Mouse (Mus musculus) heart, adult 9 months (tissue): Measurements from ENCODE around the gene Ccdc151.

Experiments
- DNase-seq, 2 experiments: peaks; one replicate each; pipeline ENCODE4 v3.0.0; 2022; ENCODE audit warnings: low spot score in 2 of 2

The Ccdc151 gene

DNA sequence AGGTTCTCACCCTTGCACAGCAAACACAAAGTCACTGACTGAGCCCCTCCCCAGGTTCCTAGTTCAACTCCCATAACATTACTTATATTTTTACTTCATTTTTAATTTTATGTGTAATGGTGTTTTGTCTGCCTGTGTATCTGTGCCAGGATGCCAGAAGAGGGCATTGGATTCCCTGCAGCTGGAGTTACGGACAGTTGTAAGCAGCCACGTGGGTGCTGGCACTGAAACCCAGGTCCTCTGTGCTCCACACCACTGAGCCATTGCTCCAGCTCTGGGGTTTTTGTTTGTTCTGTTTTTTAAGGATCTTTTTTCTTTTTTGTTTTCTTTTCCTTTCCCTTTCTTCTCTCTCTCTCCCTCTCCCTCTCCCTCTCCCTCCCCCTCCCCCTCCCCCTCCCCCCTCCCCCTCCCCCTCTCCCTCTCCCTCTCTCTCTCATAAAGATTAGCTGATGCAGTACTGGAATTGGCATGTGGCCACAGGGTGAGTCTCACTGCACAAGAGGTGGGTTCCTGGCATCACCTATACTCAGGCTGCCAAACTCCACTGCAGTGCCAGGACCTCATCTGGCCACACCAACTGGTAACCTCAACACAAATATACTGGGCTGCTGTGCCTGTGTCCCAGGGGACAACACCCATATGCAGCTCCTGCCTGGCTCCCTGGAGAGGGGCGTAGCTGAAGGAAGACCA, 6.1 kb downstream of the Ccdc151 start:
- DNase-seq, result no peak

DNA sequence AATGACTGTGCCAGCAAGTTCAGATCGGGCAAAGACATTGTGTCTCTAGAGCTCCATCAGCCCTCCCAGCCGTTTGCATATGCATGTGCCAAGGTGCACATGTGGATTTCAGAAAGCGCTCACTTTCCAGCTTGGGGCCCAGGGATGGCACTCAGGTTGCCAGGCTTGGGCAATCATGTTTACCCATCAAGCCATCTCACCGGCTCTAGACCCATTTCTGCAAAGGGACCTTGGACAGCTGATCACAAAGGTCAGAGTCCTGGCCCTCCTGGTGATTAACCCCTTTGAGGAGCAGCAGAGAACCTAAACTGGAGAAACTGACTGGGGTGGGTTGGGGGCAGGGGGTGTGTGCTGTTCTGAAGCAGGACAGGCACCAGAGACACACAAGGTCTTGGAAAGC, 10.2 kb downstream of the Ccdc151 start:
- no peak for DNase-seq

DNA sequence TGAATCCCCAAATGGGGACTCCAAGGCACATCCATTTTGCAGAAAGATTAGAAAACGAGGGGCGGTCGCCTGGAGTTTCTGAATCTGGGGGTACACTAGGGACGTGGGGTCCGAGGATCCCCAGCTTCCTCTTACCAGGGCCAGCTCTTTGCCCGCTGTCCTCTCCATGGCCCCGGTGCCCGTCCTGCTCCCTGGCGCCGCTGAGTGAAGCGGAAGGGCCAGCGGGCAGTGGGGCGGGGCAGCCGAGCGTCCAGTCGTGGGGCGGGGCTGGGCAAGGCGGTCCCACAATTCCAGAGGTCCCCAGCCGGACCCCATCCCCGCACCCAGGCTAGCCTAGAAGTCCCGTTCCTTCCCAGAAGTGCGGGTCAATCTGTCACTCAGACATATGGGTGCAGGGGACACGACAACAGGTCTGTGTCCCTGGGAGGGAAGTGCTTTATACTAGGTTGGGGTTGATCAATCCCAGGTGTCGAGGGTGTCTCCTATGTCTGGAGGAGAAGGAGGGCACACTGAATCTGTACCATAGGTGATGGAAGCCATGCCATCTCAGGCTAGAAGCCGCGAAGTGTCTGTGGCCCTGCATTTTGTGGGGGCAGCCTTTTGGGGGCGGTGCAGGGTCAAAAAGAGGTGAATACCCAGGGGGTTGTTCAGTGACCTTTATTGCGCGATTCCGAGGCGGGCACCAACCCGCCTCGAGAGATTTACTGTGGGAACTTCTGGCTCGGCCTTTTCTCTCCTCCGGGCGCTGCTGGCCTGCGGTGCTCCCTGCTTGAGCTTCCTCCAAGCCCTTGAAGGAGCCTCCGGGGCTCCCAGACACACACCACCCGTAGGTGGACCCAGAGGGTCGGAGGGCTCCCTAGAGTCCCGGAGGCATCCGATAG, 13.0 kb downstream of the Ccdc151 start, which contains the start of gene Rgl3:
TSS of gene Rgl3 (minus strand) at position 217 of the 881 bp plus-strand sequence.
- DNase-seq, result peak; percentile 51 to 57

DNA sequence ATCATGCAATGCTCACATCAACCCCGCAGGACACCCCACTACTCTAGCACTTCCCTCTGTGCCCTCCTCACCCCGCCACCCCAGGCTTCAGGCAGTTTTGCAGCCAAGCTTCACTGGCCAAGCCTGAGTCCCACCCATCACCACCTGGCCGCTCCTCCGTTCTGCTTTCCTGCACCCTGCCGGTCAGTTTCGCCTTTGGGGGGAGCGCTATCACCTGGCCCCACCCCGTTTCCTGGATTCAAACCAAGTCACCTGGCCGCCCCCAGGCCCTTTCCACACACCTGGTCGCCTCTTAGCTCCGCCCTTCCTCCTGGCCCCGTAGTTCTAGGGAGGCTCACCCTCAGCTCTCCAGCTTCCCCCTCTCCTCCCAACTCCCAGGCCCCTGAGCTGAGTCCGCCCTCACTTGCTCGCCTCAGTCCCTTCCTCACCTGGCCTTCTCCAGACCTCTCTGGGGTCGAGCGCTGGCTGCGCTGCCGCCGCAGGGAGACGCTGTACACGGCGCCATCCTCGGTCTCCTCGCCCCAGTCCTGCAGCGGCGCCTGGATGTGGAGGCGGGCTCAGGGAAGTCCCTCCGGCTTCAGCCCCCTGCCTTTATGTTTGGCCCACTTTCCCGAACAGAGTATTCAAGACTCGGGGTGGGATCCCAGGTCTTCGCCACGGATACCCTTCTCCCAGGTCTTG, 13.9 kb downstream of the Ccdc151 start:
- no peak for DNase-seq

DNA sequence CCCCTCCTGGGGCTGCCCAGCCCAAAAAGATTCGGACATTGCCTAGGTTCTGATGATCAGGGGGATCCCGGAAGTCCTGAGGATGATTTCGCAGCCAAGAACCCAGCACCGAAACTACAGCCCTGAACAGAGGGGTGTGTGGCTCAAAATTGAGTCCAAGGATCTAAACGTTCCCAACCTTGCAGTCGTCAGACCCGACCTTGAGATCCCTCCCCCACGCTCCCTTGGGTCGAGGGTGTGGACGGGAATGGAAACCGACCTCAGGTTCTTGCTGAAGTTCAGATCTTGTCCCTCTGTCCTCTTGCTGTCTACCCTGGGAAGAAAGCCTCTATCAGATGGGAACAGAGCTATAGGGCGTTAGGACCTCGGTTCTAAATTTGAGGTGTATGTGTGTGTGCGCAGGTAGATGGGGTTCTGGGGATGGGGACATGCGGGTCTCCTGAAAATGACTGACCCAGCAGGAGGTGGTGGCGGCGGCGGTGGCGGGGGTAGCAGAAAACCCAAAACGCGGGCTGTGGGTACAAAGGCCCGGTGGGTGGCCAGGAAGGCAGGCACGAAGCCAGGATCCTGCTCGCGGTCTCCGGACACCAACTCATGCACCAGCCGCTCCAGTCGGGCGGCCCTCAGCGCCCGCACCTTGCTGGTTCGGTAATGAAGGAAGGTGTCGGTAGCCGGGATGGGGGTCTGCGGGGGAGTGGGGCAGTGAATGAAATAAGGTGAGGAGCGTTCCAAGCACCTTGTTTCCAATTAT, 14.7 kb downstream of the Ccdc151 start:
- no peak for DNase-seq

DNA sequence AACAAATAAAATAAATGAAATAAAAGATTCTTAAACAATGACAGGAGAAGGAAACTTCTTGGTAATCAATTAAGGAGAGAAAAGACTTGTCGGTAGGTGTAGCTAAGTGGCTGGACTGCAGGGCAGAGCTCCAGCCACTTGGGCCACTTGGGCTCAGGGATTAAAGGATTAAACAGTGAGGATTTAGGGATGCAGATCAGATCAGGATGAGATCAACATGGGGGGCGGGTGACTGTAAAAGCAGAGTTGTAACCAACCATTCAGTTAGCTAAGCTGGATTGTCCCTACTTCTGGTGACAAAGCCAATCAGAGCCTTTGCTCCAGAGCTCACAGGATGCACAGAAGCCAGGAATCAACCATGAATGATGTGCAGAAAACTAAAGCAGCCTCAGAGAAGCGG, 18.5 kb downstream of the Ccdc151 start:
- no peak for DNase-seq

DNA sequence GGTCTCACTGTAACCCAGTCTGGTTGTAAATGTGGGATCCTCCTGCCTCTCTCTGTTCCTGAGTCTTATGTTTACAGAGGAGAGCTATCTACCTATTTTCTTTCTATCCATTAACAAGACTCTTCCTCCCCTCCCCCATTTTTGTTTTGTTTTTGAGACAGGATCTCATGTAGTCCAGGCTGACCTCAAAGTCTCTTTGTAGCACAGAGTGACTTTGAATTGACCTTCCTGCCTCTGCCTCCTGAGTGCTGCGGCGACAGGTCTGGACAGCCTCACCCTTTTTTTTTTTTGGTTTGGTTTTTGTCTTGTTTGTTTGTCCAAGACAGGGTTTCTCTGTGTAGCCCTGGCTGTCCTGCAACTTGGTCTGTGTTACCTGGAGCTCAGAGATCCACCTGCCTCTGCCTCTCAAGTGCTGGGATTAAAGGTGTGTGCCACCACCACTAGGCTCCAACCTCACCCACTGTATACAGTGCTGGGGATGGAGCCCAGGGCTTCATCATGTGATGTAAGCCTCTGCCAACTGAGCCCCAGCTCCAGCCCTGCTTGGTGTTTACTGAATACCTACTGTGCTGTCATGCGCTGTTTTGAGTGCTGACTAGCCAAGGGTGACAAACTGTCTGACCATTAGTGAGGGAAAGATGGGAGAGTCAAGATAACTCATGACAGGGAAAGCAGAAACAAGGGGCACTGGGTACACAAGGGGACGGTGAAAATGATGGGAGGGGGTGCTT, 23.9 kb downstream of the Ccdc151 start:
- DNase-seq, result no peak

DNA sequence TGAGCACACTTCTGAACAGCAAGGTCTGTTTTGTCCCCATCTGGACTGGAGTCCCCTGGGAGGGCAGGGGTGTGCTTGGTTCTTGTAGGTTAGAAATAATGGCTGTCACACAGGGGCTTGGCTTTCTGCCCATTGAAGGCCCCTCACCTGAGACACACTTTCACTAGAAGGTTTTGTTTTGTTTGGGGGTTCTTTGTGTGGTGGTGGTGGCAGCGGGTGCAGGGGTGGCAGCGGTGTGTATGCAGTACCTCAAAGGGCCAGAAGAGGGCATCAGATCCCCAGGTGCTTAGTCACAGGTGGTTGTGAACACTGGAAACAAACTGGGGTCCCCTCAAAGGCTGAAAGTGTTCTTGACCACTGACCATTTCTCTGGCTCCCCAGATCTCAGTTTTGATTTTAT, 24.5 kb downstream of the Ccdc151 start:
- no peak for DNase-seq

DNA sequence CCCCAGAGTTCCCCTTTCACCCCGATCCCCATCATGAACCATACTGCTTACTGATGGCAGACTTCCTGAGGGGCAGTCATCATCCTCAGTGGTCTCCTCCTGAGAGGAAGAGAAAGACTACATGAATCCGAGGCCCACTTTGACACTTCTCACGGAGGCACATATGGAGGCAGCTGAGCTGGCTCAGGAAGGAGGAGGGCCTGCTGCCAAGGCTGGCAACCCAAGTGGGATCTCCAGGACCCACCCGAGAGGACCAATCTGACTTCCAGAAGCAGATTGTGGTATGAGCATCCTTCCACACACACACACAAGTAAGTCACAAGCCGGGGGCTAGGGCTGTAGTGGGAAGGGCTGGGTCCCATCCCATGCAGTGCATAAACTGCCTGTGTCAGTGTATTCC, 25.1 kb downstream of the Ccdc151 start:
- DNase-seq, result no peak

DNA sequence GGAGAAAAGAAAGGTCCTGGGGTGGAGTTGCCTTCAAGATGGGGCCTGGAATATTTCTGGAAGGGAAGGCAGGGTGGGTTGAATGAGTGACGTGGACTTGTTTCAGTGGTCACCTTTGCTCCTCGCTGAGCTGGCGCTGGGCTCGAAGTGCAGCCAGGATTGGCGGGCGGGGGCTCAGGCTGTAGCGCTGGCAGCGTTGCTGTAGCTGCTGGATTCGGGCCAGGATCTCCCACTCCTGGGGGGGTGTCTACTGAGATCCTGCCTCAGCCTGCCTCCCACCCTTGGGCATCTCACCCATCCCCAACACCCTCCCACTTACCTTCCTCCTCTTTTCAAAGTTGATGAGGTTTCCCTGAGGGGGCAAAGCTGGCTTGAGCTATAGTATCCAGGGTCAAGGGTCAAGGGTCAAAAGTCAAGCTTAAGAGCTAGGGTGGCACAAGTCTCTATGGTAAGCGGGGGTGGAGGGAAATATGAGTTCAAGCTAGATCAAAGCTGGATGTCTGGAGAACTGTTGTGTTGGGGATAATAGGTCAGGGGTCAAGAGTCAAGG, 25.7 kb downstream of the Ccdc151 start:
- DNase-seq, result no peak

DNA sequence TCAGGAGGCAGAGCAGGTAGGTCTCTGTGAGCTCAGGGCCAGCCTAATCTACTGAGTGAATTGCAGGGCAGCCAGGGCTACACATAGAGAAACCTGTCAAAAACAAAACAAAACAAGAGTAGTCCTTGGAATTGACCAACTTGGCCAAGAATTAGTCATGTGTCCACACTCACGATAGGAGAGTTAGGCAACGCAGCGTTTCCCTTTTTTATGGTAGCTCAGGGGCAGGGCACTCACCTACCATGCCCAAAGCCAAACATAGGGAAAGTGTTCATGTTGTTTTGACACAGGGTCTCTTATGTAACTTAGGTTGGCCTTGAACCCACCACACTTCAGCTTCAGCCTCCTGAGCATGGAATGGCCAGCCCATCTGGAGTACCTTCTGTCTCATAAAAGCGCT, 33.1 kb downstream of the Ccdc151 start:
- DNase-seq, result no peak

DNA sequence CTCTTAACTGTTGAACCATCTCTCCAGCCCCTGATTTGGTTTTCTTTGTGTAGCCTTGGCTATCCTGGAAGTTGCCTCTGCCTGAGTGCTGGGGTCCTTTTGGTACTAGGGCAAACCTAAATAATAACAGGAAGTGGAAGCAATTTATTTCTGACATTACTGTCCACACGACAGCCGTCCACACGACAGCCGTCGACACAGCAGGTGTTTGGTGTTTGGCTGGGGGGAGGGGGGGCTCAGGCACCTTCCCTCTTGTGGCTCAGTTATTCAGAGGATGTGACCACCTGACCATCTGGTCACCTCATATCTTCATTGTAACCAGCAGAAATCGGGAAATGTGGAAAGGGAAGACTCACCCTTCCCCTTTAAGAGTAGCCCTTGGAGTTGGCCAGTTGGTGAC, 33.6 kb downstream of the Ccdc151 start:
- no peak for DNase-seq

DNA sequence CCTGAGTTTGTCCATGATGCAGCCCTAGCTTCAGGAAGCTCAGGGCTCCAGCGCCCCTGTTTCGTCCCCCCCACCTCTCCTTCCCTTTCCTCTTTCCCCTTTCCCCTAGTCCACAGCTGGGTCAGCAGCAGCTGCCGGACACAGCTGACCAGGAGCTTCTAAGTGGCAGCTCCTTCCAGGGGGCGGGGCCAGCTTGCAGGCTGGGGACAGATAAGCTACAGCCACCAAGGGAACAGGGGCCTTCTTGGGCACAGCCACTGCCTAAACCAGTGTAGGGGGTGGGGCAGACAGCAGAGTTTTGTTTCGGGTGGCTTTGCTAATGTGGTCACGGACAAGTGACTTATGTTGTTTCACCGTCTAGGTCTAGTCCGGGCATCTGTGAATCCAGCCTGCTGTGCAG, 39.0 kb downstream of the Ccdc151 start, which contains the start of gene Epor:
TSS of gene Epor (minus strand) at position 90 of the 400 bp plus-strand sequence.
- peak; percentile 66 to 81 for DNase-seq

DNA sequence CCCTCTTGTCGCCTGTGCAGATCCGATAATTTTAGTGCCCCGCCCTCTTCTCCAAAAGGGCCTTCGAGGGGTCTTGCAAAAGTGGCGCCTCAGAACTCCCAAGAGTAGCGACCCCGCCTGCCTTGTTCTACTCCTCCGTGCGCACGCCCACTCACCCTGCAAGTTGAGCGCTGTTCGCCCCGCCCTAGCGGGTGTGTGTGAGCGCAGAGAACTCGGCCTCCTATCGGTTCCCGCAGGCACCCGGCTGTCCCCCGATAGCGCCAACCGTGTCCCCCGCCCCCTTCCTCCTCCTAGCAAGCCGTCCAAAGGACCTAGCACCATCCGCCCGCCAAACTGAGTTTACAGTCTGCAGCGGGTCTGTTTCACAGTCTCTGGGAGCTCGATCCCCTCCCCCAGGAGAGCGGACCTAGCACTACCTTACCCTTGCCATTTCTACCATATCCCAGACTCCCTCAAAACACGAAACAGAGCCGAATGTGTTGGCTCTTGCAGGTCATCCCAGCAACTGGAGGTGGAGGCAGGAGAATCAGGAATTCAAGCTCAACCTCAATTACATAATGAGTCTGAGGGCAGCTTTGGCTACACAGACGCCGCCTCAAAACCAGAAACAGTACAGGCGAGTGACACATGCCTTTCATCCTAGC, 39.9 kb downstream of the Ccdc151 start:
- peak; percentile 42 to 62 for DNase-seq

DNA sequence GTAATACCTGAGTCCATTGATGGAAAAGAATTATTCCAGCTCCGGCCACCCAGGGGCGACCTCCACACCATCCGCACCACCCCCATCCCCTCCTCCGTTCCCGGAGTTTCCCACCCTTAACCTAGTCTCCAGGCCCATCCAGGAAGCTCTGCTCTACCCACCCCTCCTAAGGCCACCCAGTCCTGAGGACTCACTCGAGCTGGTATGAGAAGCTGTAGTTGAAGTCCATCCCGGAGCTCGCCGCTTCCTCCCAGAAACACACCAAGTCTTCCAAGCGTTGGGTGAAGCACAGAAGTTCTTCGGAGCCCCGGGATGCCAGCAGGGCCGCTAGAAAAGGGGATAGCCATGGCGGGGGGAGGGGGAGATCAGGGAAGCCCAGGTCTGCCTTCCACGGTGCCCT, 40.4 kb downstream of the Ccdc151 start:
- DNase-seq, result no peak

DNA sequence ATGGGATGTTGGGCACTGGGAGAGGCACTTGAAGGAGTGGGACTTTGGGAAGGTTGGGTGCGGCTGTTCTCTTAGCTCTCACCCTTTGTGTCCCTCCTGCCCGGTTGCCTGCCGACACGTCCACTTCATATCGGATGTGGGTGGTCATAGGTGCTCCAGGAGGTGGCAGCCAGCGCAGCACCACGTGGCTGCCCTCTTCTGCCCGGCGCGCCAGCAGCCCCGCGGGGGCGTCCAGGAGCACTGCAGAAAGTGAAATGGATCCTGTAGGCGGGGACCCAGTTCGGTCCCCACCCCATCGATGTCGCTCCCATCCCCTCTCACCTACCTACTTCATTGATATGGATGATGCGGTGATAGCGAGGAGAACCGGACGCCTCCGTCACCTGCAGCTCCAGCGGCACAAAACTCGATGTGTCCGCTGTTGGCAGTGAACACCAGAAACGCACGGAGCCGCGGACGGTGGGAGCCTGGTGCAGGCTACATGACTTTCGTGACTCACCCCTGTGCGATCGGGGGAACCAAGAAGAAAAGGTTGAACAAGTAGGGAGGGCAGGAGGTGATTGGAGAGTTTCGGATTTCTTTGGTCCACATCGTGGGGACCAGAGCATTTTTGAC, 41.0 kb downstream of the Ccdc151 start:
- no peak for DNase-seq

DNA sequence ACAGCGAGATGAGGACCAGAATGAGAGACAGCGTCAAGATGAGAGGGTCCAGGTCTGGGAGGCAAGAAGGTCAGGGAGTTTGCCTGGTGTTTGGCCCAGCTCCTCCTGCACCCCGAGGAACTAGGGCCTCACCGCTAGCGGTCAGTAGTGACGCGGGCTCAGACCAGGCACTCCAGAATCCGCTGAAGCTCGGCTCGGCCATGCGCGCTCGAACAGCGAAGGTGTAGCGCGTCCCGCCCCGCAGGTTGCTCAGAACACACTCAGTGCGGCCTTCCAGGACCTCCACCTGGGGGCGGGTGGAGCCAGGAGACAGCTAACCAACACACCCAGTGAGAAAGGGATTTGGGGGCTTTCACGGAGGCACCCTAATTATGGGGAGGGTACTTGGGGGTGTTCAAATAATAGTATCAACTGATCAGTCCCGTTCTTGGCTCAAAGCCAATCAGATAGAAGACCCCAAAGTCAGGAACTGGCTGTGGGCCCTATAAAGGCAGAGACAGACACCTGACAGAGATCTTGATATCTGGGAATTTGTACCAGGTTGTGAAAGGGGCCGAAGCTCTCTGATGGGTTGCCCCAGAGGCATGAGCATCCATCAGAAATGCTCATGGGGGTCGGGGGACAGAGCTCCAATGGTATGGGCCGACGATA, 41.8 kb downstream of the Ccdc151 start:
- no peak for DNase-seq

DNA sequence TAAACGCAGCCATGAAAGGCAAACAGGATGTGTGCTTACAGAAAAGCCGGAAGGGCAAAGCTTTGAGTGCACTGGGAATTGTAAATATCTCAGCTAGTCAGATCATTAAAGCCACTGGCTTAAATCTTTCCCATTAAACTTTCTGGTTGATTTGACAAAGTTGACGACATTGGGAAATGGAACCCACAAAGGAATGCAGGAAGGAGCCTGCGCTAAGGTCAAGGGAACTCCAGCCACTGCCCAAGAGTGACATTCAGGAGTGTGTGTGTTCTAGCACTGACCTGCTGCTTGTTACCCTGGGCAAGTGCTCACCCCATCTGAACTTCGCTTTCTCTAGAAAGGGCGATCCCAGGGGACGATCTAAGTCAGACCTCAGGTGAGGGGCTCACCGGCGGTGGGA, 42.3 kb downstream of the Ccdc151 start:
- no peak for DNase-seq

DNA sequence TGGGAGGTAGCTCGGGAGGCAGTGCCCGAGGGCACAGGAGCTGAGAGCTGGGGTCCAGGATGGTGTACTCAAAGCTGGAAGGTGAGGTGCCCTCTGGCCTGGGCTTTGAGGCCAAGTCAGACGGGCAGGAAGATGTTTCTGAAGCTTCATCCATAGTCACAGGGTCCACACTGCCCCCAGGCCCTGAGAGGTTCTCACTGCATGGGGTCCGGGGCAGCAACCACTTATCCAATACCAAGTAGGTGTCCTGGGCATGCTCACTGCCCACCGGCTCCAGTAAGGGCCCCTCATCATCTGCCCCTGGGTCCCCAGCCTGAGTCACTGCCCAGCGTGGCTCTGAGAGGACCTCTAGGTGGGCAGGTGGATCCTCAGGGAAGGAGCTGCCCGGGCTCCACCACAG, 43.2 kb downstream of the Ccdc151 start:
- no peak for DNase-seq
